Mouse (Mus musculus) liver, embryonic 15.5 days (tissue): Measurements from ENCODE around the gene Cdc27. TPM values are rescaled to one million over a fixed set of nuclear protein-coding genes. Genes with fewer than 3 reads are reported as not detected.
A peak's percentile ranks its signal among the peaks of the same experiment; 100 is the strongest.

ENCODE experiments used
- ATAC-seq: fragments of 200-750 bp; cut with Nextera tagmentation; 2 replicates; pipeline ENCODE4 v1.8.0; 2017; ENCODE audit warnings: moderate number of reproducible peaks, mild to moderate bottlenecking, moderate library complexity; ENCODE audit not compliant: insufficient read depth
- H3K27ac ChIP-seq: fragments of 300-500 bp; sonication (generic); replicated peaks from 2 replicates; pipeline ENCODE4 v1.5.1; 2015; ENCODE audit warnings: mild to moderate bottlenecking, inconsistent platforms
- H3K27me3 ChIP-seq: fragments of 300-500 bp; sonication (generic); 2 replicates; pipeline ENCODE4 v1.6.1; 2015; ENCODE audit warnings: mild to moderate bottlenecking, inconsistent platforms
- H3K36me3 ChIP-seq: fragments of 300-500 bp; sonication (generic); replicated peaks from 2 replicates; pipeline ENCODE4 v1.6.1; 2015; ENCODE audit warnings: moderate library complexity, mild to moderate bottlenecking, inconsistent platforms
- H3K4me1 ChIP-seq: fragments of 300-500 bp; sonication (generic); replicated peaks from 2 replicates; pipeline ENCODE4 v1.6.1; 2015; ENCODE audit warnings: inconsistent platforms
- H3K4me2 ChIP-seq: fragments of 300-500 bp; sonication (generic); 2 replicates; pipeline ENCODE4 v1.6.1; 2015; ENCODE audit warnings: moderate library complexity, mild to moderate bottlenecking, inconsistent platforms
- H3K4me3 ChIP-seq: fragments of 300-500 bp; sonication (generic); replicated peaks from 2 replicates; pipeline ENCODE4 v1.5.1; 2015; ENCODE audit warnings: mild to moderate bottlenecking, inconsistent platforms
- H3K9ac ChIP-seq: fragments of 300-500 bp; sonication (generic); 2 replicates; pipeline ENCODE4 v1.6.1; 2015; ENCODE audit warnings: moderate library complexity, mild to moderate bottlenecking, inconsistent platforms
- H3K9me3 ChIP-seq: fragments of 300-500 bp; sonication (generic); replicated peaks from 2 replicates; pipeline ENCODE4 v1.6.1; 2016; ENCODE audit warnings: inconsistent platforms
- whole genome bisulfite sequencing: fragments of 180-500 bp; shearing (Covaris S2); methylation state at CpG from one replicate; pipeline ENCODE4 v1.1.7; 2015; ENCODE audit warnings: mixed read lengths; ENCODE audit not compliant: insufficient replicate concordance; 5-methylcytosine and 5-hydroxymethylcytosine counted together
- polyA plus RNA-seq: library from polyadenylated mRNA; unstranded; fragments of >200 nt; fragmentation: Nextera tagmentation; extraction: Ambion mirVana; gene quantifications from 2 replicates; pipeline ENCODE4 v1.2.1, GENCODE M21; 2015

Cdc27 gene
- polyA plus RNA-seq, 1 experiment from 2014 or later = 19.4 TPM

- H3K27ac ChIP-seq = peak overlapping the region; percentile 55; the same call in 1 of the 2 replicates
- ATAC-seq = peak; percentile 100
- H3K4me1 ChIP-seq = peaks cover 23% of the 10 kb centered on the region
- H3K4me2 ChIP-seq = peak overlapping the region; percentile 95
- H3K9me3 ChIP-seq = no peaks in the 10 kb centered on the region
- H3K36me3 ChIP-seq = no peaks in the 10 kb centered on the region
- no peaks in the 10 kb centered on the region for H3K27me3 ChIP-seq
- peak overlapping the region; percentile 90 for H3K9ac ChIP-seq
- peak overlapping the region; percentile 97 for H3K4me3 ChIP-seq
- WGBS = under 1% methylated on average over 19 of the region's 19 CpGs
Observed at GRCm38 (mm10) chr11:104469371-104469835, 81.0 kb downstream of the Cdc27 start.

GRCm38 (mm10) chr11:104468751-104469268 lies 81.6 kb downstream of the Cdc27 start, which contains the start of gene Kansl1:
Gene Kansl1, minus strand, starts transcription at chr11:104468861.
- peak; percentile 70 for ATAC-seq
- H3K4me1 ChIP-seq = peaks cover 23% of the 10 kb centered on the region
- peak within 1 kb of the TSS; percentile 95 for H3K4me2 ChIP-seq
- peak within 1 kb of the TSS; percentile 90 for H3K9ac ChIP-seq
- no peaks in the 10 kb centered on the region for H3K9me3 ChIP-seq
- peak within 1 kb of the TSS; percentile 55; the same call in 1 of the 2 replicates for H3K27ac ChIP-seq
- H3K27me3 ChIP-seq = no peaks in the 10 kb centered on the region
- 1% methylated on average over 57 of the region's 69 CpGs for WGBS
- peak within 1 kb of the TSS; percentile 97 for H3K4me3 ChIP-seq
- H3K36me3 ChIP-seq = no peaks in the 10 kb centered on the region

GRCm38 (mm10) chr11:104467698-104468097 lies 82.7 kb downstream of the Cdc27 start:
- Histone ChIP-seq H3K9me3 (no peaks in the 10 kb centered on the region), H3K4me2 (0 out of 2 replicates have a peak overlapping the region, but pooled peaks have one; percentile 3), H3K27me3 (no peaks in the 10 kb centered on the region), H3K27ac (0 out of 2 replicates have a peak overlapping the region, but pooled peaks have one; percentile 20), H3K4me1 (peaks cover 30% of the 10 kb centered on the region), H3K4me3 (no peak overlapping the region), H3K9ac (no peak overlapping the region), H3K36me3 (no peaks in the 10 kb centered on the region)
- WGBS = 54% methylated on average over 5 of the region's 5 CpGs
- ATAC-seq = no peak

- H3K4me3 ChIP-seq = no peak overlapping the region
- no peaks in the 10 kb centered on the region for H3K36me3 ChIP-seq
- no peaks in the 10 kb centered on the region for H3K27me3 ChIP-seq
- no peak overlapping the region for H3K4me2 ChIP-seq
- no peak for ATAC-seq
- H3K9ac ChIP-seq = no peak overlapping the region
- peaks cover 7% of the 10 kb centered on the region for H3K4me1 ChIP-seq
- no peak overlapping the region for H3K27ac ChIP-seq
- no peaks in the 10 kb centered on the region for H3K9me3 ChIP-seq
Observed at GRCm38 (mm10) chr11:104461551-104461950, 88.9 kb downstream of the Cdc27 start.

GRCm38 (mm10) chr11:104459671-104460070 lies 90.7 kb downstream of the Cdc27 start:
- no peak overlapping the region for H3K27ac ChIP-seq
- no peaks in the 10 kb centered on the region for H3K36me3 ChIP-seq

GRCm38 (mm10) chr11:104458507-104458906 lies 91.9 kb downstream of the Cdc27 start:
- no peaks in the 10 kb centered on the region for H3K27me3 ChIP-seq
- no peaks in the 10 kb centered on the region for H3K36me3 ChIP-seq

More at GRCm38 (mm10) chr11:104459671-104460070, 90.7 kb downstream of the Cdc27 start:
- Histone ChIP-seq H3K4me3 (no peak overlapping the region), H3K27me3 (no peaks in the 10 kb centered on the region), H3K9ac (no peak overlapping the region), H3K4me1 (peaks cover 8% of the 10 kb centered on the region), H3K9me3 (no peaks in the 10 kb centered on the region), H3K4me2 (no peak overlapping the region)
- ATAC-seq = no peak
- 84% methylated on average over 2 of the region's 2 CpGs for whole genome bisulfite sequencing

More at GRCm38 (mm10) chr11:104458507-104458906, 91.9 kb downstream of the Cdc27 start:
- H3K9me3 ChIP-seq = no peaks in the 10 kb centered on the region
- no peak overlapping the region for H3K4me2 ChIP-seq
- H3K4me3 ChIP-seq = no peak overlapping the region
- ATAC-seq = no peak
- no peak overlapping the region for H3K9ac ChIP-seq
- peaks cover 9% of the 10 kb centered on the region for H3K4me1 ChIP-seq
- WGBS = 61% methylated on average over 2 of the region's 2 CpGs
- H3K27ac ChIP-seq = no peak overlapping the region

Other genes starting within 250 kb of the Cdc27 start
- gene Kansl1, start 81.8 kb downstream of the Cdc27 start, polyA plus RNA-seq = 4.7 and 5.2 TPM in 2 replicates
- gene Myl4, start within 50 bp of the Cdc27 start, polyA plus RNA-seq = 8.2 and 14.6 TPM in 2 replicates
- 12.4 and 15.0 TPM in 2 replicates for gene Itgb3, start 57.4 kb upstream of the Cdc27 start, polyA plus RNA-seq
- 0.05 TPM in 2 replicates for gene Gm11639, start 135.1 kb upstream of the Cdc27 start, polyA plus RNA-seq